Mouse (Mus musculus): ENCODE data around the gene Kif19a.

Kif19a gene

DNA sequence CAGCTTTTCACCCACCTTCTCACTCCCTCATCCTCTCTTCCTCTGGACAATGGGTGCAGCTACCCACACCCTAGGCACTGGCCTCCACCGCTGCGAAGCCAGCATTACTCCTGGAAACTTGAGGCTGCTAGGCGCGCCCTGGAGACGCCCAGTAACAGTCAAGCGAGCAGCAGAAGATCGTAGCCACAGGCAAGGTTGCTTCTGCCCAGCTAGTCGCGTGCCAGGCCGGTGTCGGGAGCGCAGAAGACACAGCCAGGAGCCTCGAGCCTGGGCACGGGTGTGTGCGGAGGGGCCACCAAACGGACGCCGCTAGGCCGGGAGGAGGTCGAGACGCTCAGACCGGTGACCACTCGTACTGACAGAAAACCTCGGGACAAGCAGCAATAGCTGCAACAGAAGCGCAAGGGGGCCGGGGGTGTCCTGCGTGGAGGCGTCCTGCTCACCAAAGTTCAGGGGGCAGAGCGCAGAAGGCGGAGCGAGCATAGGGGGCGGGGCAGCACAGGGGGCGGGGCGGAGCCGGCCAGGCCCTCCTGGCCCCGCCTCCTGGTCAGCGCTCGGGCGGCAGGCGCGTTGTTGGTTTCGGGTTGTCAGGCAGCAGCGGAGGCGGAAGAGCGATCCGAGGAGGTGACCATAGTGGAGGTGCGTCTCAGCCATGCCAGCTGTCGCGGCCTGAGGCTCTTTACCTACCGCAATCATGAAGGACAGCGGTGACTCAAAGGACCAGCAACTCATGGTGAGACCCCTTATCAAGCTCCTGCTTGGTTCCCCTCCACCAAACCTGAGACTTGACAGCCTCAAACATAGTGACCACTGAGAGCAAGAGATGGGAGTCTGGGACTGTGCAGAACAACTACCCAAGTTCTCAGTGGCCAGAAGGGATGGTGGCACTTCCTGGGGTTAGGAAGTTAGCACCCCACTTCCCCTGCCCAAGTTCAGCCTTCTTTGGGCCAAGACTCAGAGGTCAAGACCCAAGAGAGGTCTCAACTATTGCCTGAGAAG is at the start of gene Kif19a:
TSS of gene Kif19a (plus strand) at position 569 of the 999 bp plus-strand sequence.
- DNase-seq (ENCODE audit: low spot score) = peak; percentile 87

DNA sequence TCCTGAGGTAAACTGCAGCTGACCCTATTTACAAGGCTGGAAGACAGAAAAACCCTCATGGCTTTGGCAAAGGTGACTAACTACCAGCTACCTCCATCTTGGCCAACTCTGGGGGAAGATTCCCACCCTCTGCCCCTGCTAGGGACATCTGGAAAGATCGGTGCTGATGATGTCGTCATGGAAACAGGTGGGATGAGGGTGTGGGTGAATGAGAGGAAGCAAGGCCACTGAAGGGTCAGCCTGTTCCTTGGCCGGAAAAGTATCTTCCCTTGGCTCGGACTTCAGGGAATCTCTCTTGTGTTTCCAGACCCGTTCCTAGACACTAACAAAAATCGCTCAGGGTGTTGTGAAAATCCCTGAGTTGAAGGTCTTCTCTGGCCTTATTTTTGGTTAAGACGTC is 49.7 kb upstream of the Kif19a start:
- peak; percentile 23 for DNase-seq (ENCODE audit: low spot score)

DNA sequence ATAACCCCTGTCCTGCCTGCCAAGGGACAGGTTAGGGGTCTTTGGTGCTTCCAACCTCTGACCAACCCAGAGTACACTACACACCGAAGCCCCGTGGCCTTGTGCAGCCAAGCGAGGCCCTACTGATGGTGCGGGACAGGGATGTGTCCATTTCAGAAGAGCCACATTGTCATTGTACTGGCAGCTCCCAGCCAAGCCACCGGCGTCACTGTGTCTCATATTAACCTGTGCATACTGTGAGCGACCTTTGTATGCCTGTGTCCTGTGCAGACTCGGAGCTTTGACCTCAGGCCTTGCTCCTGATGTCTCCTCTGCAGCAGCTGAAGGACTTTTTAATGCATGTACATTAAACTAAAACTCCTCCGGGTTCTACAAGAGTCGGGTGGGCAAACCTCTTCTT is 44.7 kb upstream of the Kif19a start:
- no peak for DNase-seq (ENCODE audit: low spot score)

DNA sequence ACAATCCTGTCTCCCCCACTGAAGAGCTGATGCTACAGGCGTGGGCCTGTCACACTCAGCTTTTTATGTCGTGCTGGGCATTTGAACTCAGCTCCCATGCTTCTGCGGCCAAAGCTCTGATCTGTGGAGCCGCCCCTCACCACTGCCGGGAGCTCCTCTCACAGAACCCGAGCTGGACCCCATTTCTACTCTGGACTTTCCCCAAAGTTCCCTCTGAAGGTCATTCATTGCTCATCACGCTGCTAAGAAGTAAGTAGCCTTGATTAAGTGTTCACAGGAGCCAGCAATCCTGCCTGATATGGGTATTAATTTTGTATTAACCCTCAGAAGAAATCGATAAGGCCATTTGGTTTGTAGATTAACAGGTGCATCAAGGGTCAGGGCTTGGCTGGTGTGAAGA is 42.8 kb upstream of the Kif19a start:
- DNase-seq (ENCODE audit: low spot score) = no peak

DNA sequence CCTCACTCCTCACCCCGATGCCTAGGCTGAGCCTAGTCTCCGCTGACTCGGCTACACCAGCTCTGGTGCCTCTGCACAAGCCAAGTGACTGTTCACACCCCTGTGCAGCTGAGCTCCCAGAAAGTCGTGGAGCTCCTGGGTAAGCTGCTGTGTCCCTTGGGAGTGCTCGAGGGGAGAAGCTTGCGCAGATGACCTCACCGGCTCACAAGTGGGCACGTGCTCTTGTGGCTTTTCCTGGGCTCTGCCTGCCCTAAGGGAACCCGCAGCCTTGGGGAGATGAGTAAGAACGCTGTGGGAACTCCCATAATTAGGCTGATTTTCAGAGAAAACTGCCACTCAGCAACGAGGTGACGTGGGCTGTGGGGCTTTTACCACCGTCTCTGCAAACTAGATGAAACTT is 42.2 kb upstream of the Kif19a start:
- no peak for DNase-seq (ENCODE audit: low spot score)

DNA sequence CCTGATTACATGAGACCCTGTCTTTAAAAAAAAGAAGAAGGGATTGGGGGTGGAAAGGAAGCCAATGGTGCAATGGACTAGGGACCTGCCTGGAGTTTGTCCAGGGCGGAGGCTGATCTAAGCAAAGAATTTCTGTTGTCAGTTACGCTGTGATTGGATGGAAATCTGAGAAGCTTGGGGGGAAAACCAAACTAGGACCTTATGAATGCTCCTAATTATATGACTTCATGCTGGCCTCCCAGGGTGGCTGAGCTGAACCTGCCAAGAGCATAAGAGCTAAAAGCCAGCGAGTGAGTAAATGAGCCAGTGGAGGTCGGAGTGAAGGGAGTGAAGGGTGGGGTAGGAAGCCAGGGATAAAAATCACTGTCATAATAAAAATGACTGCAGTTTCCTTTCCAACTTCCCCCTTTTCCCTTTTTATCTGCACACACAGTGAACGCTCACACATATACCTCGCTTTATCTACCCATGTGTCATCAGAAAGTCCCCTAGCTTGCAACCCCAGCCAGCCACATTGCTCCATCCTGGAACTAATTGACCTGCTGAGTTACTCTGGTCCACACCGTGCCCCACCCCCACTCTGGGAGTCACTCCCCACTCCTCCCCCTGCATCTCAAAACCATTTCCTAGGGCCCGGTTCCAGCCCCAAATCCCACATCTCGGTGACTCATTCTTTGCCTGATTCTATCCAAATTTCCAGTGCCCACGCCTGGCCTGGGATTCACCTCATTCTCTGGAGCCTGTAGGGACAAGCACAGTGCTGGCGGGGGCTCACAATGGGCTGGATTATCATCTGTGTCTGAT is 40.2 kb upstream of the Kif19a start:
- no peak for DNase-seq (ENCODE audit: low spot score)

DNA sequence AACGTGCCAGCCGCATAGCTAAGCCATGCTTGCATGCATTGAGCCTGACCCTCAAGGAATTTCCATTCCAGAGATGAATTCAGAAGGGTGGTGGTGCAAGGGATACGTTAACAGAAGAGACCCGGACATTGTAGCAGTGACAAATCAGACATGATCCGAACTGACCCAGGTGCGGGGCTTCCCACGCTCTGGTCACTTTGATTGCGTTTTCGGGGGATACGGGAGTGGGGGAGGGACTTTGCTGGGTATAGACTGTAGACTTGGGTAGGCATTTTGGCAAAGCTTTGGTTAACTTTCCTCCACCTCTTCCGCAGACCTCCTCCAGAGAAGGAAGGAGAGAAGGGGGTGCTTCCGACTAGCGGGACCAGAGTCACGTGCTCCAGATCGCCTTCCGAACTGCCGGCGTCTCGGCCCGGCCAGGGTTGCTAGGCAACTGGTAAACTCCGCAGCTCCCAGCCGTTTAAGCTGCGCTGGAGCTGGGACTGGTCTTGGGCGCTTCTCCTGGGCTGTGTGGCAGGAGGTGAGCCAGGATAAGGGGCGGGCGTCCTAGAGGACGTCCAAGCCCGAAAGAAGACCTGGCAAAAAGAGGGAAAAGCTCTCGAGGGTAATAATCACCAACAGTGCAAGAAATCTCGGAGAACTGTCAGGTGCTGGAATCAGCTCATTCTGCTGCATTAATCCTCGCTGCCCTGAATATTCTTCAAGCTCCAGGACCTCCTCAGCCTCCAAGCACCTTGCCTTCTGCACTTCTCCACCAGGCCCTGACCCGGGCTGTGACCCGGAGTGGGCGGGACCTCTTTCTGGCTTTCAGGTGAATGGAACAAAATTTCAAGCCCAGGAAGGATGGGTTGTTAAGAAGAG is 38.0 kb upstream of the Kif19a start, which contains the start of gene Dnaic2:
TSS of gene Dnaic2 (plus strand) at position 444 of the 861 bp plus-strand sequence.
- DNase-seq (ENCODE audit: low spot score) = peak; percentile 86

DNA sequence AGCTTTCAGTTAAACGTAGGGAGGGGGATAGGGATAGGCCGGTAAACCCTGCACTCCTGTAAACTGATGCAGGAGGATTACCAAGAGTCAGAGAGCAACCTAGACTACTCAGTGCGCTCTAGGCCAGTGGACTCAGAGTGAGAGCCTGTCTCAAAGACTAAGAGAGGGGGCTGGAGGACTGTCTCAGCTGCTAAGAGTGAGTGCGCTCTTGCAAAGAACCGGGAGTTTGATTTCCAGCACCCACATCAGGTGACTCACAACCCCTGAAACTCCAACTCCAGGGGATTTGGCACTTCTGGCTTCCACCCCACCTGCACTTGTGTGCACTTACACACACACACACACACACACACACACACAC is 37.4 kb upstream of the Kif19a start:
- no peak for DNase-seq (ENCODE audit: low spot score)

DNA sequence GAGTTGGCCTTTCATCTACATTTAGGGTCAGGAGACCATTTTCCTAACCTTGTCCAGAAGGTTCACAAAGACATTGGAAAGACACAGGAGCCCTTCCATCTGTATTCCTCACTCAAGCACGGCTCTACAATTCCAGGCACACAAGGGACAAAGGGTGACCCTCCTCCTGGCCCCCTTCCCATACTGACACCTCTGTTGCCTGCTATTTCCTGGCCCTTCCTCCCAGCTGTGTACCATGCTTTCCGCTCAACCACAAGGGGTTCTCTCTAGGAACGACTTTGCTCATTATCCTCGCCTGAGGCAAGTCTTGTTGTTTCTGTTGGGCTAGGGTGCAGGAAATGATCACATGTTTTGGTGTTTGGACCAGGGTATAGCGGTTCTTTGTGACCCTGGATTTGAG is 36.9 kb upstream of the Kif19a start:
- DNase-seq (ENCODE audit: low spot score) = no peak

DNA sequence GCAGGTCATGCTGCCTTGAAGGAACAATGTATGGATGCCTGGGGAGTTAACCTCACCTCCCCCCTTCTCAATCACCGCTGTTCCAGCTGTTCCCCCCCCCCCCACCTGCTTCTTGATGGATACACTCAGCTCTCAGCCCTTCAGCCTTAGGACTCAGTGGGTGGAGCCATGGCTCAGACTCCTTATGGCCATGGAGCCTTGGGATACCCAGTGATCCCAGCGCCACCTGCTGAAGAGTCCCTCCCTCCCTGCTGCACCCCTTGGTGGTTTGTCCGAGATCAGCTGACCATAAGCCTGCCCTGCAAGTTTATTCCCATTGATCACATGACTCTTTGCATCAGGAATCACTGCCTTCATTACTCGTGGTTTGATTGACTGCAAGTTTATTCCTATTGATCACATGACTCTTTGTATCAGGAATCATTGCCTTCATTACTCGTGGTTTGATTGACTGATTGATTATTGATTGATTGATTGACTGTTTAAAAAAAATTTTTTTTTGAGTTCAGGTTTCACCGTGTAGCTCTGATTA is 35.3 kb upstream of the Kif19a start:
- DNase-seq (ENCODE audit: low spot score) = peak; percentile 41

DNA sequence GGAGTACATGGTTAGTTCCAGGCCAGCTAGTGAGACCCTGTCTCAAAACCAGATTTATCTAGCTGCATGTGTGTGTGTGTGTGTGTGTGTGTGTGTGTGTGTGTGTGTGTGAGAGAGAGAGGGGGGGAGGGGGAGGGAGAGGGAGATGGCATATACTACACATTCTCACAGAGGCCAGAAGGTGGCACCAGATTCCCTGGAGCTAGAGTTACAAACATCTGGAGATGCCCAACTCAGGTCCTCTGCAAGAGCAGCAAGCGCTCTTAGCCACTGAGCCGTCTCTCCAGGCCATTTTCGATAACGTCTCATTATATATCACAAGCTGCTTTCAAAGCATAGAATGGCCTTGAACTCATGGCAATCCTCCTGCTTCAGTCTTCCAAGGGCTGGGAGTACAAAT is 33.5 kb upstream of the Kif19a start:
- peak; percentile 22 for DNase-seq (ENCODE audit: low spot score)

DNA sequence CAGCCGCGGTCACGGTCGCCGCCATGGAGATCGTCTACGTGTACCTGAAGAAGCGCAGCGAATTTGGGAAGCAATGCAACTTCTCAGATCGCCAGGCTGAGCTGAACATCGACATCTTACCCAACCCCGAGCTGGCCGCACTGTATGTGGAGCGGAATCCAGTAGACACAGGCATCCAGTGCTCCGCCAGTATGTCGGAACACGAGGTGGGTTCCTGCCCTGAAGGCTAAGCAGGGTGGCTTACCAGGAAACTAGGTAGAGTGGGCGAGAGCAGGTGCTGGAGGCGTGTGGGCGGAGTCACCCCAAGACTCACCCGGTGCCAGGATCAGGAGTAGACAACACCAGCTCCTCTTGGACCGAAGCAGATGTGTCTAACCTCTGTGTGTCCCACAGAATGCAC is 32.3 kb upstream of the Kif19a start:
- DNase-seq (ENCODE audit: low spot score) = no peak

DNA sequence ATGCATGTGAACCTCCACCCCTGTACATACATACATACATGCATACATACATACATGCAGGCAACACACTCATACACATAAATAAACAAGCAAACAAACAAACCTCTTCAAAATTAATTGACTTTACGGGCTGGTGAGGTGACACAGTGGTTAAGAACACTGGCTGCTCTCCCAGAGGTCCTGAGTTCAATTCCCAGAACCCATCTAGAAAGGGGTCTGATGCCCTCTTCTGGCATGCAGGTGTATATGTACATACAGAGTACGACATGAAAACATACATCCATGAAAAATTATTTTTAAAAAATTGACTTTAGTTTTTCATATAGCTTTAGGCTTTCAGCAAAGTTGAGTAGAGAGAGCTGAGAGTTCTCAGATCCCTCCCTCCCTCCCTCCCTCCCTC is 29.1 kb upstream of the Kif19a start:
- DNase-seq (ENCODE audit: low spot score) = no peak

DNA sequence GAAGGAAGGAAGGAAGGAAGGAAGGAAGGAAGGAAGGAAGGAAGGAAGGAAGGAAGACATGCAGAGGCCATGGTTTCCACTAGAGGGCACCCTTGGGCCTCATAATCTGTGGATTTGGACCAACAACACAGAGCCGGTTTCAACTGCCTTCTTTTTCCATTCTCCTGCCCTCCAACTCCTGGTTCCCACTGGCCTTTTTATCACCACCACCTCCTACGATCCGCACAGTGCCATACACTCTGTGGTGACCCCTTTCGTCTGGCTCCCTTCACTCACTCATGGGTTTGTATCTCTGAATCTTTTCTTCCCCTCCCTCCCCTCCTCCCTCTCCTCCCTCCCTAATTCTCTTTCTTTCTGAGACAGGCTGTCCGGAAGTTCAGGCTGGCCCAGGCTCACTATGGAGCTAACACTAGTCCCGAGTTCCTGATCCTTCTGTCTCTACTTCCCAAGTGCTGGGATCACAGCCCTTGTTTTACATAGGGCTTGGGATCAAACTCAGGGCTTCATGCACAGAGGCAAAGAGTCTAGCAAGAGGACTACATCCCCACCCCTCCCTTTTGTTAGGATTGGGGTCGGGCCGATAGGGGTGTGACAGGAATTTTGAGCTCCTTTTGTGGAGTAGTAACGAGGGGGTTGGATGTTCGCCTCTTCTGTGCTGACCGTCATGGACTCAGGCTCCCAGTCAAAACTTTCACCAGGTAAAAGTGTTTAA is 28.1 kb upstream of the Kif19a start:
- peak; percentile 76 for DNase-seq (ENCODE audit: low spot score)

DNA sequence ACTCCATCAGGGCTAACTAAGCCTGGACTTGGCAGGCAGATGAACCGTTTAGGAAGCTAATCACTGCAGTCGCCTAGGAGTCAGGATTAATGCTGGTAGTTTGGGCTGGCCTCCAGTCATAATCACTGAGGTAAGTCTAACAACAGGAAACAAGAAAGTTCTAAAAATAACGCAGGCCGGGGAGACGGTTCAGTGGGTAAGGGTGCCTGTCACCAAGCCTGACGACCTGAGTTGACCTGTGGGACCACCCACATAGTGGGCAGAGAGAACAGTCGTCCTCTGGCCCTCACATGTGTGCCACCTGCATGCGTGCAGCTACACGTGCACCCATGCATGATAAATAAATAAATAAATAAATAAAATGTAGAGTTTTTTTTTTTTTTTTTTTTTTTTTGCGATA is 24.6 kb upstream of the Kif19a start:
- DNase-seq (ENCODE audit: low spot score) = peak; percentile 58

DNA sequence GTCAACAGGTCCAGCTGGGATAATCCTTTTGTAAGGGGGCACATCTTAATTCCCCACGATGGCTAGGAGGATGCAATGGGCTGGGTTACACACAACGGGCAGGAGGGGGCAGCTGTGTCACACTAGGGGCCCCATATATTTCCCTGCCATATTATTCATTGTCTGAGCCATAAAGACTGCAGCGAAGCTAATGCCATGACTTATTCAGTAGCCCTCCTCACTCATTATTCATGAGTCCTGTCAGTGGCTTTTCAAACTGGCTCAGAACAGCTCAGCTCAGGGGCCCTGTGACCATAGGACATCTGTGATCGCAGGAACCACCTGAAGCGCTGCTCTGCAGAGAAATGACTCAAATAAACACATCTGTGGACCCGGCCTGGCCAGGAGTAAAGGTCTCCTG is 23.7 kb upstream of the Kif19a start:
- DNase-seq (ENCODE audit: low spot score) = peak; percentile 43

DNA sequence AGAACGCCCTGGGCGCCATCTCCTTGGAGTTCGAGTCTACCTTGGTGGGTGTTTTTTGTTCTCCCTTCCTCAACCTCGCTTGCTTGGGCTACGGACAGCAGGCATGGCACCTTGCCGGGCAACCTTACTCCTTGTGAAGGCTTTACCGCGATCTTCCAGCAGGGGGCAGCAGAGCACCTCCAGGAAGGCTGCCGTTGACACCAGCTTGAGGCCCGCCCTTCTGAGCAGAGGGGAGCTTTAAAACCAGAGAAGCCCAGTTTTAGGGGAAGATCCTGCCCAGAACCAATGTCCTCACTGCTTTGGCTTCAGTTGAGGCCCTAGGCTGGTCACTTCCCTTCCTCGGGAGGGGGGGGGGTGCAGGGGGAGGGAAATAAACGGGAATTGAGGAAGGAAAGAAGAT is 20.1 kb upstream of the Kif19a start:
- peak; percentile 96 for DNase-seq (ENCODE audit: low spot score)

DNA sequence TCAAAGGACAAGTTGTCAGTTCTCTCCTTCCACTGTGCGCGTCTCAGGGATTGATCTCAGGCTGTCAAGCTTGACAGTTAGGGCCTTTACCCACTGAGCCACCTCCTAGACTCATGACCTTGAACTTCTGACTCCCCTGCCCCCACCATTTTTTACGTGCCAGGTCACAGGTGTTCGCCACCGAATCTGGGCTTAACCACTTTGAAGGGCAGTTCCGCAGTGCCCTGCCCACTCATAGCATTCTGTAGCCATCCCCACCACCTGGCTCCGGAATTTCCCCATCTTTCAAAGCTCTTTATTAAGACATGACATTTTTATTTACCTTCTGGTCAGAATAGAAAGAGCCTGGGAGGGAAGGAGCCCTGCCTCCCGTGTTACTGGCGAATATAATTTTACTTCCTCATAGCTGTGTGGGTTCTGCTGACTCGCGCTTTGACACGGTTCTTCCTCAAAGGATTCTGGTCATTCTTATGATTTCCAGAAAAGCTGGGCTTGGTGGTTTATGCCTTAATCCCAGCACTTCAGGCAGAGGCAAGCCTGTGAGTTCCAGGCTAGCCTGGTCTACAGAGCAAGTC is 17.5 kb upstream of the Kif19a start:
- no peak for DNase-seq (ENCODE audit: low spot score)

DNA sequence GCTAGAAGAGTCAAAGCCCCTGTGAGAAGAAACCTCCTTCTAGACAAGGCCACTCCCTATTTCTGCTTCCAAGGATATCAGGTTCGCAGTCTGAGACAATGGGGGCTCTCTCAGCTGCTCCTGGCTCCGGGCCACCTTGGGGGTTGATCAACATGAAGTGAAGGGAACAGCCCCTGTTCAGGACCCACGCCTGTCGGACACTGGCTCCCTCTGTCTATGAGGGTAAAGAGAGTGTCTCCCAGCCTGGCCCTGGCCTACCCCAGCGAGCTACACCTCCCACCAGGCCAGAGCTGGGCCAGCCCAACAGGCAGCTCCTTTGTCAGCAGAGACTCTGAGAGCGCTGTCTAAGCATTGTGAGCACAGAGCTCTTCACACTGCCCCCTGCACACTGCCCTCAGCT is 4.7 kb downstream of the Kif19a start:
- DNase-seq (ENCODE audit: low spot score) = no peak

DNA sequence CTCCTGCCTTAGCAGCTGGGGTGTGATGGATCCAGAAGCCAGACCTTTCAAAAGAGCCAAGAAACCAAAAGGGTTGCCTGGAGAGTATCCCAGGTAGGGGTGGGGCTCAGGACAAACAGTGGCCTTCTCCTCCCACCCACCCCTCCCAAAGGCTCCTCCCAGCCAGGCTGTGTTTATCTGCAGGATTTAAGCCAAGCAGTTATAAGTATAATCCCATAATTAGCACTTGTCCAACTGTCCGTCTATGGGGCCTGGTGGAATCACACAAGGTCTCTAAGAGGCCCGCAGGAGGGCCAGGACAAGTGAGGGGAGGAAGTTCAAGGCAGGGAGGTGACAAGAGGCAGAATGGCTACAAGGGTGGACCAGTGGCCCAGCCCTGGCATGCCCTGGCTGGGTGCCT is 6.7 kb downstream of the Kif19a start:
- DNase-seq (ENCODE audit: low spot score) = no peak

DNA sequence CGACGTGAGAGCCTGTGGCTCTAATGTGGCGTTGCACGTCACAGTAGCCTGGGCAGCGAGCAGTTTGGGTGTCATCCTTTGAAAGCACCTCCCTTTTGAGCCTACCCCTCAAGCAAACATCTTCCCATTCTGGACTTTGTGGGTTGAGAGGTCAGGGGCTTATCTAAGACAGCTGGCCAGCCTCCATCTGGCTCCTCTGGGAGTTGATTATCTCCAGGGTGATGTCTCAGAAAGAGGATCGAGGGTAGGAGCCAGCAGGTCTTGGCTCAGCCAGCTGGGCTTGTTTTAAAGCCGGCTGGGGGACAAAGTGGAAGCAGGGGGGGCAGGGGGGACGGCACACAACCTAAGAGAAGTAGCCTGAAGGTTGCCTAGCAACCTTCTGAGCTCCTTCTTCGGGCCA is 14.9 kb downstream of the Kif19a start:
- DNase-seq (ENCODE audit: low spot score) = peak; percentile 28

Measured in embryo, embryonic 10 days (tissue).